Mouse (Mus musculus) lung, postnatal 10 days (tissue): ENCODE measurements at regions not wholly inside any gene's neighbourhood (a gene's known extent, or its start where the extent isn't known, plus 50 kb on each side); places are given as distances from the start of the nearest gene placed in this dataset.

Experiments used
- DNase-seq: peaks from one replicate; pipeline ENCODE4 v3.0.0; 2021

GRCm38 (mm10) chr14:76624626-76625378 lies 68.1 kb upstream of the Serp2 start:
- no peak for DNase-seq

GRCm38 (mm10) chr14:76623371-76623988 lies 66.8 kb upstream of the Serp2 start:
- peak; percentile 56 for DNase-seq

GRCm38 (mm10) chr14:76622634-76623291 lies 66.1 kb upstream of the Serp2 start:
- DNase-seq = peak; percentile 51

GRCm38 (mm10) chr14:76619038-76619409 lies 62.3 kb upstream of the Serp2 start:
- peak; percentile 23 for DNase-seq

- DNase-seq = no peak
These were observed 61.8 kb upstream of the Serp2 start for GRCm38 (mm10) chr14:76618331-76619037.

- no peak for DNase-seq
These were observed 61.2 kb upstream of the Serp2 start for GRCm38 (mm10) chr14:76617889-76618288.

- peak; percentile 67 for DNase-seq
These were observed 60.8 kb upstream of the Serp2 start for GRCm38 (mm10) chr14:76617447-76617846.

GRCm38 (mm10) chr14:76616367-76616683 lies 59.6 kb upstream of the Serp2 start:
- no peak for DNase-seq

- no peak for DNase-seq
These were observed 59.1 kb upstream of the Serp2 start for GRCm38 (mm10) chr14:76615603-76616366.

- no peak for DNase-seq
These were observed 58.5 kb upstream of the Serp2 start for GRCm38 (mm10) chr14:76615182-76615581.

GRCm38 (mm10) chr14:76614682-76615081 lies 58.0 kb upstream of the Serp2 start:
- DNase-seq = no peak

- peak; percentile 18 for DNase-seq
These were observed 56.9 kb upstream of the Serp2 start for GRCm38 (mm10) chr14:76613604-76614003.

GRCm38 (mm10) chr14:76610429-76611378 lies 54.0 kb upstream of the Serp2 start:
- peak; percentile 48 for DNase-seq
